Mouse (Mus musculus) MEL (cell line): ENCODE measurements around the gene Samd5.

ENCODE experiments used
- CHD2 ChIP-seq: IDR thresholded peaks from 2 replicates; pipeline ENCODE4 v1.6.1; 2011; ENCODE audit warnings: low read length, improper control_type of control experiment
- GATA1 ChIP-seq: IDR thresholded peaks from 2 replicates; pipeline ENCODE4 v1.6.1; 2011; ENCODE audit warnings: low read depth, low read length, improper control_type of control experiment
- MAX ChIP-seq: IDR thresholded peaks from 2 replicates; pipeline ENCODE4 v1.6.1; 2011; ENCODE audit warnings: low read length, improper control_type of control experiment
- POLR2A ChIP-seq, 2 experiments: IDR thresholded peaks; 2 replicates each; pipeline ENCODE4 v1.6.1; 2011 to 2012; ENCODE audit warnings: low read length in 2 of 2, mild to moderate bottlenecking in 2 of 2, control low read depth in 1 of 2, improper control_type of control experiment in 1 of 2, low read depth in 1 of 2, moderate library complexity in 1 of 2; ENCODE audit not compliant: control insufficient read depth in 1 of 2, insufficient read depth in 1 of 2, poor library complexity in 1 of 2
- RAD21 ChIP-seq: IDR thresholded peaks from 2 replicates; pipeline ENCODE4 v1.6.1; 2011; ENCODE audit warnings: mild to moderate bottlenecking, low read depth, low read length, improper control_type of control experiment
- RCOR1 ChIP-seq: IDR thresholded peaks from 2 replicates; pipeline ENCODE4 v1.6.1; 2012; ENCODE audit warnings: low read depth, mild to moderate bottlenecking, inconsistent platforms, low read length, improper control_type of control experiment
- SMC3 ChIP-seq: IDR thresholded peaks from 2 replicates; pipeline ENCODE4 v1.6.1; 2011; ENCODE audit warnings: low read depth, low read length, improper control_type of control experiment
- USF1 ChIP-seq: IDR thresholded peaks from 2 replicates; pipeline ENCODE4 v1.6.1; 2014; ENCODE audit warnings: low read depth, mild to moderate bottlenecking, inconsistent platforms, low read length, improper control_type of control experiment, moderate library complexity

DNA sequence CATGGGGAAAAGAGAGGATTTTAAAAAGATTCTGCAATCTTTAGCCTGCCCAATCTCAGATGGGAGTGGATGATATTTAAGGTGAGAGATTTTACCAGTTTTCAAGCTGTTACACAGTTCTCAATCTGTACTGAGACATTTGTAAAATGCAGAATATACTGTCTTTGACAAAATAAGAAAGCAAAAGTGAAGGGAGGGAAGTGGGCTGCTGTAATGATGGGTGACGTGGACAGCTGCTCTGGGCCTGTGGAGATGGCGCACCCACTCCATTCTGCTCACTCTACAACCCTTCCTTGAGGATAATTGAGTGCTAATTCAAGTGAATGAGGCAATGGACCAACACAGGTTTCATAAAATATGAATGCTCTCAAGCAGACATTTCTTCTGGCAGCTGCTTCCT lies 84.4 kb downstream of the Samd5 start:
- TF ChIP-seq GATA1 (no peak), USF1 (no peak), MAX (no peak), SMC3 (no peak), RAD21 (no peak), CHD2 (no peak), POLR2A (IDR thresholded peaks at IDR 0.05; ENCODE audit: control insufficient read depth in 1 of 2, insufficient read depth in 1 of 2, low read depth in 1 of 2, low read length in 2 of 2, poor library complexity in 1 of 2) (no peak), RCOR1 (no peak)
